Mouse (Mus musculus) CH12.LX (cell line): ENCODE measurements around the gene Prg2.

Source experiments
- CTCF ChIP-seq, 2 experiments: IDR thresholded peaks in 1 of 2; conservative IDR thresholded peaks in 1 of 2; 2 replicates each; pipeline ENCODE4 v1.5.1; 2011 to 2012; ENCODE audit warnings: low read depth in 2 of 2, low read length in 2 of 2, improper control_type of control experiment in 1 of 2, inconsistent platforms in 1 of 2, mild to moderate bottlenecking in 1 of 2, moderate library complexity in 1 of 2
- ELF1 ChIP-seq: IDR thresholded peaks from 2 replicates; pipeline ENCODE4 v1.6.1; 2014; ENCODE audit warnings: low read depth, mild to moderate bottlenecking, inconsistent platforms, low read length, improper control_type of control experiment
- EP300 ChIP-seq: IDR thresholded peaks from 2 replicates; pipeline ENCODE4 v1.6.1; 2011; ENCODE audit warnings: low read length, improper control_type of control experiment
- ETS1 ChIP-seq: conservative IDR thresholded peaks from 2 replicates; pipeline ENCODE4 v1.6.1; 2012; ENCODE audit warnings: low read depth, mild to moderate bottlenecking, inconsistent platforms, low read length, improper control_type of control experiment, moderate library complexity
- HCFC1 ChIP-seq: IDR thresholded peaks from 2 replicates; pipeline ENCODE4 v1.6.1; 2012; ENCODE audit warnings: low read depth, mild to moderate bottlenecking, inconsistent platforms, low read length, improper control_type of control experiment
- MAX ChIP-seq: IDR thresholded peaks from 2 replicates; pipeline ENCODE4 v1.6.1; 2011; ENCODE audit warnings: low read length, improper control_type of control experiment
- MAZ ChIP-seq: IDR thresholded peaks from 2 replicates; pipeline ENCODE4 v1.6.1; 2012; ENCODE audit warnings: low read depth, mild to moderate bottlenecking, inconsistent platforms, low read length, improper control_type of control experiment, moderate library complexity
- MXI1 ChIP-seq: IDR thresholded peaks from 2 replicates; pipeline ENCODE4 v1.6.1; 2011; ENCODE audit warnings: mild to moderate bottlenecking, low read depth, low read length, improper control_type of control experiment
- POLR2A ChIP-seq: IDR thresholded peaks from 2 replicates; pipeline ENCODE4 v1.6.1; 2011; ENCODE audit warnings: low read depth, mild to moderate bottlenecking, improper control_type of control experiment, low read length
- SIN3A ChIP-seq: IDR thresholded peaks from 2 replicates; pipeline ENCODE4 v1.6.1; 2012; ENCODE audit warnings: low read length, improper control_type of control experiment, inconsistent platforms
- USF1 ChIP-seq: IDR thresholded peaks from 2 replicates; pipeline ENCODE4 v1.6.1; 2014; ENCODE audit warnings: low read depth, mild to moderate bottlenecking, inconsistent platforms, low read length, improper control_type of control experiment
- ZNF384 ChIP-seq: IDR thresholded peaks from 2 replicates; pipeline ENCODE4 v1.6.1; 2012; ENCODE audit warnings: low read depth, low read length, improper control_type of control experiment, inconsistent platforms

- no peak for TF ChIP-seq ETS1
- TF ChIP-seq SIN3A = no peak
- TF ChIP-seq ZNF384 = no peak
- TF ChIP-seq MAX = no peak
- TF ChIP-seq EP300 = no peak
- TF ChIP-seq MXI1 = no peak
- no peak for TF ChIP-seq CTCF (conservative IDR thresholded peaks at IDR 0.05 in 1 of 2, IDR thresholded peaks at IDR 0.05 in 1 of 2; ENCODE audit: low read depth in 2 of 2, low read length in 2 of 2)
- no peak for TF ChIP-seq POLR2A
- no peak for TF ChIP-seq USF1
- no peak for TF ChIP-seq MAZ
- no peak for TF ChIP-seq ELF1
- TF ChIP-seq HCFC1 = no peak
Observed at GRCm38 (mm10) chr2:85029897-85030296, 49.6 kb downstream of the Prg2 start.
